Mouse (Mus musculus) kidney, embryonic 14.5 days (tissue): ENCODE results near the gene Tipin. TPM values are rescaled to one million over a fixed set of nuclear protein-coding genes. Genes with fewer than 3 reads are reported as not detected.

Experiments used
- ATAC-seq: fragments of 200-750 bp; cut with Nextera tagmentation; 2 replicates; pipeline ENCODE4 v1.8.0; 2017; ENCODE audit warnings: moderate number of reproducible peaks, mild to moderate bottlenecking, moderate TSS enrichment, moderate library complexity; ENCODE audit not compliant: low FRiP score, low TSS enrichment
- H3K27ac ChIP-seq: fragments of 300-500 bp; sonication (generic); 2 replicates; pipeline ENCODE4 v1.5.1; 2014; ENCODE audit warnings: low read depth, mild to moderate bottlenecking, low read length, moderate library complexity, mixed read lengths
- H3K27me3 ChIP-seq: fragments of 300-500 bp; sonication (generic); 2 replicates; pipeline ENCODE4 v1.6.1; 2014; ENCODE audit warnings: mild to moderate bottlenecking, low read length; ENCODE audit not compliant: control insufficient read depth, insufficient read depth
- H3K36me3 ChIP-seq: fragments of 300-500 bp; sonication (generic); 2 replicates; pipeline ENCODE4 v1.6.1; 2014; ENCODE audit warnings: low read length, mixed read lengths; ENCODE audit not compliant: control insufficient read depth, insufficient read depth
- H3K4me1 ChIP-seq: fragments of 300-500 bp; sonication (generic); 2 replicates; pipeline ENCODE4 v1.6.1; 2014; ENCODE audit warnings: low read length, mixed read lengths; ENCODE audit not compliant: control insufficient read depth, insufficient read depth
- H3K4me2 ChIP-seq: fragments of 300-500 bp; sonication (generic); replicated peaks from 2 replicates; pipeline ENCODE4 v1.6.1; 2014; ENCODE audit warnings: low read depth, mild to moderate bottlenecking, low read length
- H3K4me3 ChIP-seq: fragments of 300-500 bp; sonication (generic); 2 replicates; pipeline ENCODE4 v1.5.1; 2014; ENCODE audit warnings: mild to moderate bottlenecking, low read length
- H3K9ac ChIP-seq: fragments of 300-500 bp; sonication (generic); 2 replicates; pipeline ENCODE4 v1.6.1; 2014; ENCODE audit warnings: low read depth, mild to moderate bottlenecking, low read length, moderate library complexity
- H3K9me3 ChIP-seq: fragments of 300-500 bp; sonication (generic); 2 replicates; pipeline ENCODE4 v1.6.1; 2016; ENCODE audit warnings: low read length; ENCODE audit not compliant: control insufficient read depth
- WGBS: fragments of 180-500 bp; shearing (Covaris S2); extraction: QIAGEN DNeasy Blood & Tissue Kit; methylation state at CpG from one replicate; pipeline ENCODE4 v1.1.7; 2014; 5-methylcytosine and 5-hydroxymethylcytosine counted together
- polyA plus RNA-seq: library from polyadenylated mRNA; unstranded; fragments of >200 nt; fragmentation: Nextera tagmentation; extraction: Ambion mirVana; gene quantifications from 2 replicates; pipeline ENCODE4 v1.2.1, GENCODE M21; 2014

Gene Tipin
- polyA plus RNA-seq, 1 experiment from 2014 or later, result 279 TPM

DNA sequence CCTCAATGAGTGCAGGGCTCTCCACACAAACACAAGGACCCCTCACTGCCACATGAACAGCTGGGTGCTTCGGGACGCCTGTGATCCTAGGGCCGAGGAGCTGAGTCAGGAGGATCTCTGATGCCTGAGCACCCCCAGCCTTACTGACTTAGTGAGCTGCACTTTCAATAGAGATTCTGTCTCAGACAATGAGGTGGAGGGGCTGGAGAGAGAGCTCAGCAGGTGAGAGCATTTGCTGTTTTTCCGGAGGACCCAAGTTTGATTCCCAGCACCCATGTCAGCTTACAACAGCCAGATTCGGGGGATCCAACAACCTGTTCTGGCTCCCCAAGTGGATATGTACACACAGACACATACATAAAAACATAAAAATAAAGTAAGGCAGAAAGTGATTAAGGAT is 35.6 kb downstream of the Tipin start:
- 97% methylated on average over 5 of the region's 5 CpGs for WGBS
- no peak overlapping the region for H3K9ac ChIP-seq

DNA sequence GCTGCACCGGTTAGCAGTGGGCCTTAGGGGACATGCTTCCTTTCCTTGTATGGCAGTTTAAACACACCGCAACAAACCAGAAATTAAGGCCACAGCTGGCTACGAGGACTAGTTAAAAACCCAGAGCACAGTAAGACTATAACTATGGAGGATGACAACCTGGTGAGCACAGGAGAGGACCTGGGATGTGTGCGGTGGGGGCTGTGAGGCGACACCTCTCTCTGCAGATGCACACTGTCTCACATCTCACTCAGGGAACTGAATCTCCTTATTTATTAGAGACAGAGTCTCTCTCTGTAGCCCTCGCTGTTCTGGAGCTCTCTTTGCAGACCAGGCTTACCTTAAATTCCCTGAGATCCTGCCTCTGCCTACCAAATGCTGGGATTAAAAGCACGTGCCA is 42.6 kb downstream of the Tipin start:
- Histone ChIP-seq H3K4me2 (no peak overlapping the region), H3K27ac (no peak overlapping the region), H3K9me3 (no peaks in the 10 kb centered on the region), H3K27me3 (no peaks in the 10 kb centered on the region), H3K9ac (no peak overlapping the region), H3K4me1 (no peaks in the 10 kb centered on the region), H3K36me3 (peaks cover 55% of the 10 kb centered on the region), H3K4me3 (no peak overlapping the region)
- ATAC-seq, result no peak
- WGBS, result 96% methylated on average over 7 of the region's 7 CpGs

More for the DNA sequence above, 35.6 kb downstream of the Tipin start:
- no peaks in the 10 kb centered on the region for H3K4me1 ChIP-seq
- no peak overlapping the region for H3K4me2 ChIP-seq
- ATAC-seq, result no peak
- H3K27ac ChIP-seq, result no peak overlapping the region
- H3K27me3 ChIP-seq, result no peaks in the 10 kb centered on the region
- H3K4me3 ChIP-seq, result no peak overlapping the region
- no peaks in the 10 kb centered on the region for H3K9me3 ChIP-seq
- H3K36me3 ChIP-seq, result peaks cover 56% of the 10 kb centered on the region

DNA sequence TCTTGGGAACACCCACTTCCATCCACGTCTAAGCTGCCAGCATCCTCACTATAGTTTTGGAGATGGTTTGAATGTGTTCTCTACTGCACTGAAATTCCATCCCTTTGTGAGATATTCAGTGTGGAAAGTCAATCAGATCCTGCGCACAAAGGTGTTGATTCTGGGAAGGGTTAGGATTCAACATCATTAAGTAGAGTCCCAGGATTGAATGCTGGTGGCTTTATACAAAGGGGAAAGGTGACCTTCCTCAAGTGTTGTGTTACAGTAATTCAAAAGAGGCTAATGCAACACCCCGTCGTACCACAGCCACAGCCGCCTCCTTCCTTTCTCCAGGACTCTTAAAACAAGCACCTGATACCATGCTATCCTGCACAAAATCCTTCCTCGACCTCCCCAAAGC is 54.4 kb downstream of the Tipin start:
- Histone ChIP-seq H3K9ac (no peak overlapping the region), H3K27ac (no peak overlapping the region), H3K36me3 (peaks cover 11% of the 10 kb centered on the region; the same call in 1 of the 2 replicates), H3K9me3 (no peaks in the 10 kb centered on the region), H3K4me1 (peaks cover 3% of the 10 kb centered on the region; the same call in 1 of the 2 replicates), H3K27me3 (no peaks in the 10 kb centered on the region), H3K4me2 (no peak overlapping the region), H3K4me3 (no peak overlapping the region)
- ATAC-seq, result no peak
- WGBS, result 88% methylated on average over 6 of the region's 6 CpGs

DNA sequence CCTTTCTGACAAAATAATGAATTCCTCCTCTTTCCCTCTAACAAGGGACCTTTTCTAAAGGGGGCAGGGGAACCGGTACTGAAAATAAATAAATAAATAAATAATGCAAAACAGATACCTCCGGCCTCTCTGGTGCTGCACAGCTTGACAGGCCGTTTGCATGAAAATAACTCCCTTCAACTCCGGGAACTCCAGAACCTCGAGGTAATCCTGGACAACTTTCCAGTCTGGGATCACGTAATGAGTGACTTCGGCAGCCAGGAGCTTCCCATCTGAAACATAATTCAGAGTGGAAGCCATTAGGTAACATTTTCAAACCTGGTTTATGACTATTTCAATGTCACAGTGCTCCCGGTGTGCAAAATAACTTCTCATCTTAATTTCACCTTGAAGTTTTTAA is 58.0 kb downstream of the Tipin start:
- H3K9me3 ChIP-seq, result no peaks in the 10 kb centered on the region
- H3K9ac ChIP-seq, result 0 out of 2 replicates have a peak overlapping the region, but pooled peaks have one; percentile 98
- H3K27me3 ChIP-seq, result no peaks in the 10 kb centered on the region
- H3K4me3 ChIP-seq, result peak overlapping the region; percentile 51; the same call in 1 of the 2 replicates
- no peak for ATAC-seq
- H3K36me3 ChIP-seq, result peaks cover 11% of the 10 kb centered on the region; the same call in 1 of the 2 replicates
- 35% methylated on average over 8 of the region's 8 CpGs for WGBS
- peaks cover 3% of the 10 kb centered on the region; the same call in 1 of the 2 replicates for H3K4me1 ChIP-seq
- peak overlapping the region; percentile 62 for H3K4me2 ChIP-seq
- no peak overlapping the region for H3K27ac ChIP-seq

DNA sequence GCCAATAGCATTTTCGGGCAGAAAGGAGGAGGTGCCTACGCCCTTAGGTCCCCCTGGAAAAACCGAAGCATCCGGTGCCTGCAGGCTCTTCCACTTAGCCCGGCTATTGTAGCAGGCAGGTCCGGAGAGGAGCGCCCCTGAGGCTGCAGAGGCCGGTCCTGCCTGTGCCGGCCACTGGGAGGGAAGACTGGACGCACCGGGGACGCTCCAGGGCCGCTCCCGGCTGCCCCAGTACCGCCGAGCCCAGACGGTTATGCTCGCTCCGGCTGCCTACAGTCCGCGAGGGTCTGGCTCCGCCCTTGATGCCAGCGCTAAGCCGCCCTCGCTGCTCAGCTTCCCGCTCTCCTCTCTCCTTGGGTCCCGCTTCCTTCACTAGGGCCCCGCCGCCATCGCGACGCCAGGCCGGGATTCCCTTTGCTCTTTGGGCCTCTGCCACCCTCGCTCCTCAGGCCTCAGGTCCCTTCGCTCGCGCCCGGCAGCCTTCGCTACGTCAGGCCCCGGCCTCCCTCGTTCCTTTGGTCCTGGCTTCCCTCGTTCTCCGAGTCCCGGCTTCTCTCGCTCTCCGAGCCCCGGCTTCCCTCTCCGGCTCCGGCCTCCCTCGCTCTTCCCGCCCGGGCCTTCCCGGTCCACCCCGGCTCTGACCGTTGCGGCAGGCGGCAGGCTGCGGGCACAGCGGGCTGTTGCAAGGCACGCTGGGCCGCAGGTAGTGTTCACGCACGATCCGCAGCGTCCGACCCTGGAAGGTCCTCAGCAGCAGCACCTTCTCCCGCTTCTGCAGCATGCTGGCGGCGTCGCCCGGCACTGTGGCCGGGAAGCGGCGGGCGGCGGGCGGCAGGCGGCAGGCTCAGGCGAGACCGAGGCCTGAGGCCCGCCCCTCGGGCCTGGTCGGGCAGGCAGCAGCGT is 59.2 kb downstream of the Tipin start:
- Histone ChIP-seq H3K27ac (peak overlapping the region; percentile 100), H3K4me3 (peak overlapping the region; percentile 51), H3K27me3 (no peaks in the 10 kb centered on the region), H3K9me3 (no peaks in the 10 kb centered on the region), H3K9ac (peak overlapping the region; percentile 98), H3K36me3 (peaks cover 11% of the 10 kb centered on the region; the same call in 1 of the 2 replicates), H3K4me1 (peaks cover 3% of the 10 kb centered on the region; the same call in 1 of the 2 replicates), H3K4me2 (peak overlapping the region; percentile 62)
- peak; percentile 93 for ATAC-seq
- under 1% methylated on average over 83 of the region's 85 CpGs for WGBS

DNA sequence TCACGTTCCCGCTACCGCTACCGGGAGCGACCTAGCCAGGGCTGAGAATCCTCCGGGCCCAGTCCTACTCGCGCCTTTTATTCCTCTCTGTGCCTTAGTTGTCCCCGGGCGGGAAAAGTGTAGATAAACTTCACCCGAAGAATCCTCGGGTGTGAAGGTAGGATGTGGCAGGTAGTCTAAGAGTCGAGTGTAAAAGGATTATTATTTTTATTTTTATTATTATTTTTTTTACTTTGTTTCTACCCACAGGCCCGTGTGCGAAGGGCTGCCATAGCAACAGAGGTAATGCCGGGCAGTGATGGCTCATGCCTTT is 59.8 kb downstream of the Tipin start, which contains the start of gene Dis3l:
Dis3l (minus strand) TSS at position 35 of the 313 bp plus-strand sequence.
- Histone ChIP-seq H3K9me3 (no peaks in the 10 kb centered on the region), H3K4me2 (peak within 1 kb of the TSS; percentile 62), H3K9ac (peak within 1 kb of the TSS; percentile 98), H3K4me3 (peak within 1 kb of the TSS; percentile 51), H3K27me3 (no peaks in the 10 kb centered on the region), H3K4me1 (peaks cover 3% of the 10 kb centered on the region; the same call in 1 of the 2 replicates), H3K27ac (peak within 1 kb of the TSS; percentile 100), H3K36me3 (peaks cover 7% of the 10 kb centered on the region; the same call in 1 of the 2 replicates)
- WGBS, result 13% methylated on average over 16 of the region's 16 CpGs
- ATAC-seq, result 0 out of 2 replicates have a peak, but pooled peaks have one; percentile 17

DNA sequence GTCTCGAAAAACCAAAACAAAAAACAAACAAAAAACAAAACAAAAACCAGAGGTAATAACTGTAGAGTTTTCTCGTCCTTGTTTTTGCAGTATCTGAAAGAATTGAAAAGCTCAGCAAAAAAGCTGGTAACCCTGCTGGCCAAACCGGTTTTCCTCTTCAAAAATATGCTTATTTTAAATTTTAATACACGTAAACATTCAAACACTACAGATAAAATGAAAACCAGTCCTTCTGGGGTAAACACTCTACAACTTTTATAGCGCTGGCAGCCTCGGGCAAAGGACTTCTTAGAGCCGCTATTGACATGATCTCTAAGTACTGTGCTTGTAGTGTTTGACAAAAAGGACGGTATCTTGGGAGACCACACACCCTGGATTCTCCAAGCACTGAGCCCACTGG is 60.3 kb downstream of the Tipin start:
- peaks cover 3% of the 10 kb centered on the region; the same call in 1 of the 2 replicates for H3K4me1 ChIP-seq
- H3K27me3 ChIP-seq, result no peaks in the 10 kb centered on the region
- peak overlapping the region; percentile 98 for H3K9ac ChIP-seq
- WGBS, result 57% methylated on average over 8 of the region's 8 CpGs
- no peak overlapping the region for H3K27ac ChIP-seq
- peak overlapping the region; percentile 51; the same call in 1 of the 2 replicates for H3K4me3 ChIP-seq
- H3K4me2 ChIP-seq, result peak overlapping the region; percentile 62
- no peak for ATAC-seq
- peaks cover 4% of the 10 kb centered on the region; the same call in 1 of the 2 replicates for H3K36me3 ChIP-seq
- no peaks in the 10 kb centered on the region for H3K9me3 ChIP-seq

DNA sequence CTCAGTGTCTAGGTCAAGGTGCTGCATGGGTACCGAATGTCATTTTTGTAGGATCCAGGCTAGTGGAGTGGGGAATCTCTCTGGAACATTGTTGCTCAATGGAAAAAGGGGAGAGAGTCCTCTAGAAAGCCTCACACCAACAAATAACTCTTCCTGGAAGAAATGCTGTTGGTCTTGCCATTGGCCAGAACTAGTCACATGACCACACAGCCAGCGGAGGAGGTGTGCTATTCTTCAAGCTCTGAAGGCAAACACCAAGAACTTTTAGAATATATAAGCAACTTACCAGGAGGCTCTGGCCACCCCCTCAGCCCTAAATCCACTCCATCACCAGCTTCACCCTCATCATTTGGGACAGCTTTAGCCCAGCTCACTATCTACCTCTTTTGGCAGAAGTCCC is 62.3 kb downstream of the Tipin start:
- H3K4me3 ChIP-seq, result no peak overlapping the region
- H3K9ac ChIP-seq, result no peak overlapping the region
- 90% methylated on average over 2 of the region's 2 CpGs for WGBS
- no peak overlapping the region for H3K27ac ChIP-seq
- peaks cover 3% of the 10 kb centered on the region; the same call in 1 of the 2 replicates for H3K4me1 ChIP-seq
- H3K27me3 ChIP-seq, result no peaks in the 10 kb centered on the region
- H3K36me3 ChIP-seq, result no peaks in the 10 kb centered on the region
- no peaks in the 10 kb centered on the region for H3K9me3 ChIP-seq
- ATAC-seq, result no peak
- no peak overlapping the region for H3K4me2 ChIP-seq

DNA sequence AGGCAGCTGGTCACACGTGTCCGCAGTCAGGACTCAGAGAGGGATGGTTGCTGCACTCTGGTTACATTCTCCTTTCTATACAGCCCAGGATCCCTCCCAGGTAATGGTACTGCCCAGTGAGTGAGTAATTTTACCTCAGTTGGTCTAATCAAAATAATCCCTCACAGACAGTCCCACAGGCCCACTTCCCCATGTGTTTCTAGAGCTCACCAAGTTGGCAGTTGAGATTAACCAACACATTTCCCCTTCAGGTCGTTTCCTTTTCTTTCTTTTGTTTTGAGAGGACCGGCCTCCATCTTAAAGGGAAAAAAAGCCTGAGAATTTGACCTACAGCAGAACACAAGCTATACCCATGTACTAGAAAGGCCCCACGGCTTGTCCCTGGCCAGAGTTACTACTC is 64.5 kb downstream of the Tipin start:
- no peak for ATAC-seq
- no peaks in the 10 kb centered on the region for H3K36me3 ChIP-seq
- 58% methylated on average over 5 of the region's 5 CpGs for WGBS
- H3K4me2 ChIP-seq, result no peak overlapping the region
- no peaks in the 10 kb centered on the region for H3K4me1 ChIP-seq
- H3K9me3 ChIP-seq, result no peaks in the 10 kb centered on the region
- H3K27me3 ChIP-seq, result no peaks in the 10 kb centered on the region
- no peak overlapping the region for H3K27ac ChIP-seq
- H3K4me3 ChIP-seq, result no peak overlapping the region
- H3K9ac ChIP-seq, result no peak overlapping the region
